Mouse (Mus musculus): Measurements from ENCODE around the gene Drd5.

The Drd5 gene

DNA sequence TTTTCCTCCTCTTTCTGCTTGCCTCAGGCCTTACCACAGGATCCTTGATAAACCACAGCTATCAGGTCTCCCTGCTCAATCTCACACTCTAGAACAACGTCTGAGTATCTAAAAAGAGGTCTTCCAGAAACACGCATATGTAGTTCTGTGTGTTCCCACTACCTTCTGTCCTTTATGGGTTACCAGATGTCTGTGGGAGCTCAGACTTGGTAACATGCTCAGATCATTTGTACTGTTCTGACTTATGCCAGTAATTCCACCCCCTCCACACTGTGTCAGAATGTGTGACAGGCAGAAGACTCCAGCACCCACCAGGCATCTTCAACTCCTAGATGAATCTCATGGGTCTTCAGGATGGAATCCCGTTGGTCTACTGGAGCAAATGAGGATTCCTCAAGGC lies 37.8 kb downstream of the Drd5 start:
- no peak for DNase-seq

DNA sequence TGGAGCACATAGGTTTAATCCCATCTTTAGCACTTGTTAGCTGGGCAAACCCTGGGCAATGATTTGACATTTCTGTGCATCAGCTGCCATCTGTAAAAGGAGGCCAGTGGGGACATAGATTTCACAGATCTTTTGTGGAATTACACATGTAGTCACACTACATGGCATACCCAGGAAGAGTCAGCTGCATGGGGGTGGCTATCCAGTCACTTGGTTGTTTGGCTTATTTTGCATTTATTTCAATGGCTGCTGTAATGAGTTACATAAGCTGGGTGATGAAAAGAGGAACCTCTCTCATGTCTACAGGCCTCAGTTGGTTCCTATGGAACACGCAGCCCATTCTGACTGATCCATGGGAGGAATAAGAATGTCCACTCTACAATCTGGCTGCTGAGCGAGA lies 40.5 kb downstream of the Drd5 start:
- DNase-seq = no peak

GRCm38 (mm10) chr5:38364396-38364795 lies 45.2 kb downstream of the Drd5 start:
- no peak for DNase-seq

DNA sequence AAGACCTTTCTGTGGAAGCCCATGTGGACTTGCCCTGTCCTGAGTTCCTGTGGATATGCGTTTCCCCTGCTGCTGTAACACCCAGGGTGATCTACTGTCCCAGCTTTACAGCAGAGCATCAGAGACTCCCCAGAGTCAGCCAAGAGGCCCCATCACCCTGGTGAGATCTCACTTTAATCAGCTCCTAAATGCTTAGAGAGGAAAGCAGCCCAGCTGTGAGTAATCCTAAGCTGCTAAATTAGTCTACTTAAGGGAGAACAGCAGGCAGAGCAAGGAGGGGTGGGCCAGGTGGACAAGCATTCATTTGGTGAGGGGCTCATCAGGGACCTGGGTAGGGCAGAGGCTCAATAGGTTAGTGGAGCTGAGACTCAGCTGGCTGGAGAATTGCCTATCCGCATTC lies 46.4 kb downstream of the Drd5 start:
- no peak for DNase-seq

GRCm38 (mm10) chr5:38366650-38367470 lies 47.7 kb downstream of the Drd5 start:
- peak; percentile 96 for DNase-seq

GRCm38 (mm10) chr5:38371308-38371707 lies 52.1 kb downstream of the Drd5 start:
- no peak for DNase-seq

All from heart, adult 11 months (tissue).